Mouse (Mus musculus) small intestine, adult 2 months (tissue): ENCODE data around the gene Atp8b3. TPM values are rescaled to one million over a fixed set of nuclear protein-coding genes. Genes with fewer than 3 reads are reported as not detected.
A peak's percentile ranks its signal among the peaks of the same experiment; 100 is the strongest.

ENCODE experiments used
- H3K27ac ChIP-seq: fragments of 200-500 bp; 2 replicates; pipeline ENCODE4 v1.5.1; 2012; ENCODE audit warnings: low read depth, low read length, control low read depth, inconsistent platforms; ENCODE audit not compliant: insufficient read depth
- H3K27me3 ChIP-seq: fragments of 200-500 bp; 2 replicates; pipeline ENCODE4 v1.6.1; 2012; ENCODE audit warnings: mild to moderate bottlenecking, moderate library complexity, low read length, inconsistent platforms; ENCODE audit not compliant: control insufficient read depth, insufficient read depth
- H3K36me3 ChIP-seq: fragments of 200-500 bp; 2 replicates; pipeline ENCODE4 v1.6.1; 2012; ENCODE audit warnings: mild to moderate bottlenecking, low read length, control low read depth, inconsistent platforms; ENCODE audit not compliant: control insufficient read depth, insufficient read depth
- H3K4me1 ChIP-seq: fragments of 200-500 bp; 2 replicates; pipeline ENCODE4 v1.6.1; 2012; ENCODE audit warnings: low read length, inconsistent platforms, mixed read lengths; ENCODE audit not compliant: control insufficient read depth, insufficient read depth, insufficient read length
- H3K4me3 ChIP-seq: fragments of 200-500 bp; 2 replicates; pipeline ENCODE4 v1.5.1; 2012; ENCODE audit warnings: low read depth, mild to moderate bottlenecking, control low read depth, inconsistent platforms, low read length, moderate library complexity
- CTCF ChIP-seq: fragments of 200-500 bp; IDR thresholded peaks from 2 replicates; pipeline ENCODE4 v1.5.1; 2012; ENCODE audit warnings: low read depth, mild to moderate bottlenecking, control low read depth, inconsistent platforms, low read length, moderate library complexity, mixed read lengths; ENCODE audit not compliant: insufficient replicate concordance, insufficient read length; ENCODE audit errors: extremely low read depth
- POLR2A ChIP-seq: fragments of 200-500 bp; IDR thresholded peaks from 2 replicates; pipeline ENCODE4 v1.6.1; 2012; ENCODE audit warnings: low read depth, mild to moderate bottlenecking, control low read depth, inconsistent platforms, low read length, moderate library complexity
- WGBS: fragments of 180-500 bp; shearing (Covaris S2); methylation state at CpG from one replicate; pipeline ENCODE4 v1.1.7; 2018; 5-methylcytosine and 5-hydroxymethylcytosine counted together
- polyA plus RNA-seq: library from polyadenylated mRNA; depleted of rRNA; stranded (reverse); fragments of >200 nt; gene quantifications from 2 replicates; pipeline ENCODE4 v1.2.3, GENCODE M21; 2012

The Atp8b3 gene
- polyA plus RNA-seq, 1 experiment, result not detected

DNA sequence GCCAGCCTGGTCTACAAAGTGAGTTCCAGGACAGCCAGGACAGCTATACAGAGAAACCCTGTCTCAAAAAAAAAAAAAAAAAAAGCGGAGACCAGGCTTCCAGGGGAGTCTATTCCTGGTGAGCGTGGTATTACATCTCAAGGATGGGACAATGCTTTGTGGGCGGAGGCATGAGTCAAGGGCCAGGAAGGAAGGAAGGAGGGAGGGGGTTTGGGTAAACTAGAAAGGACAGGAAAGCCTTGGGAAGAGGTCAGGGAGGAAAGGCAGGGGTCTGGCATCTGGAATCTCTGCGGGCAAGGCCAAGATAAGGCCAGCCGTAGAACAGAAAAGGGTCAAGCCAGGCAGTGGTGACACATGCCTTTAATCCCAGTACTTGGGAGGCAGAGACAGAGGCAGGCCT, 569 bp upstream of the Atp8b3 start:
- Histone ChIP-seq H3K4me1 (peaks cover 8% of the 10 kb centered on the region), H3K36me3 (peaks cover 30% of the 10 kb centered on the region), H3K27ac (no peak overlapping the region), H3K27me3 (peaks cover 3% of the 10 kb centered on the region; the same call in 1 of the 2 replicates), H3K4me3 (no peak overlapping the region)
- 59% methylated on average over 5 of the region's 5 CpGs for WGBS
- TF ChIP-seq POLR2A (no peak), CTCF (no peak)

DNA sequence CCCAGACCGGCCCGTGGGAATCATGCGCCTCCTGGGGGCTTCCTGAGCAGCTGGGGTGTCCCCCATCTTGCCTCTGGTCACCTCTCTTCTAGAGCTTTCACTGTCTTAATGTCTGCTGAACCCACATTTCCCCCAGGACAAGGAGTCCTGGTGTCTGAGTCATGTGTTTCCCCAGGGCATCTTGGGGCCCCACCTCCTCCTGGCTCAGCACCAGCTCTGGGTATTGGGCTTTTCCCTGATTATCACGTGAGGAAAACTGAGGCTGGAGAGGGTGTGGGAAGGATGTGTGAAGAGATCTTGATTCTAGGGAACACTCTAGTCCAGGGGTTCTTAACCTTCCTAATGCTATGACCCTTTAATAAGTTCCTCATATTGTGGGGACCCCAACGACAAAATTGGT, 744 bp downstream of the Atp8b3 start:
- 50% methylated on average over 5 of the region's 5 CpGs for WGBS
- no peak for TF ChIP-seq POLR2A
- no peak for TF ChIP-seq CTCF
- Histone ChIP-seq H3K36me3 (peaks cover 17% of the 10 kb centered on the region), H3K27ac (no peak overlapping the region), H3K4me3 (no peak overlapping the region), H3K4me1 (peaks cover 8% of the 10 kb centered on the region), H3K27me3 (peaks cover 7% of the 10 kb centered on the region)

DNA sequence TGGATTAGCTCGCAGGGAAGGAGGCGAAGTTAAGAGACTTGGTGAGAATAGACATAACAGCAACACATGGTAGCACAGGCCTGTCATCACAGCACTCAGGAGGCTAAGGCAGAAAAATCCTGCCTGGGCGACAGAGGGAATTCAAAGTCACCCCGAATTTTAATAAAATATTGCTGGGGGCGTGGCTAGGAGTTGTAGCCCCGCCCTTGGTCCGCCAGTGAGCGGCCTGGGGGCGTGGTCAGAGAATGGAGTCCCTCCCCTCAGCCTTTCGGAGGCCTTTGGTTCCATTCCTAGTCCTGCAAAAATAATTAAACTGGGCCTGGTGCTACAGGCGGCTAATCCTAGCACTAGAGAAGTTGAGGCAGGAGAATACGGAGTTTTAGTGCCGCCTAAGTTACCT, 3.2 kb downstream of the Atp8b3 start:
- no peak overlapping the region for H3K4me3 ChIP-seq
- WGBS, result 16% methylated on average over 13 of the region's 13 CpGs
- TF ChIP-seq CTCF (no peak), POLR2A (no peak)

DNA sequence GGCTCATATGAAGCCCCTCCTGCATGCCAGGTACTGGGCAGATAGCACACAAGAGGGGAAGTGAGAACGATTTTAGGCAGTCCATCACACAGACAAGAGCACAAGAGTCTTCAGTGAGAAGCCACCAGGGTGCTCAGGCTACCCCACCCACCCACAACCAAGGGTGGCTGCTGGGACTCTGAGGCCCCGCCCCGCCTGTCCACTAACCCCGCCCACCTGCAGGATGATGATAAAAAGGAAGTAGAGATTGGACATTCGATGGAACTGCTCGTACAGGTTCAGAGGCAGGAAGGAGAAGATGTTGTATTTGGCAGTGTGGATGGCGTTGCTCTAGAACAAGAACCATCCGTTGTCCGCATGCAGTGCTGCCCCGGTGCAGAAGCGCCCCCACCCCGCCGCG, 3.9 kb downstream of the Atp8b3 start:
- H3K4me1 ChIP-seq, result peaks cover 8% of the 10 kb centered on the region
- no peaks in the 10 kb centered on the region for H3K36me3 ChIP-seq
- no peak overlapping the region for H3K27ac ChIP-seq
- H3K4me3 ChIP-seq, result peak overlapping the region; percentile 23
- TF ChIP-seq CTCF (no peak), POLR2A (no peak)
- H3K27me3 ChIP-seq, result peaks cover 7% of the 10 kb centered on the region
- 7% methylated on average over 14 of the region's 14 CpGs for WGBS

More for the DNA sequence above, 3.2 kb downstream of the Atp8b3 start:
- Histone ChIP-seq H3K4me1 (peaks cover 8% of the 10 kb centered on the region), H3K27me3 (peaks cover 7% of the 10 kb centered on the region), H3K36me3 (no peaks in the 10 kb centered on the region), H3K27ac (no peak overlapping the region)

DNA sequence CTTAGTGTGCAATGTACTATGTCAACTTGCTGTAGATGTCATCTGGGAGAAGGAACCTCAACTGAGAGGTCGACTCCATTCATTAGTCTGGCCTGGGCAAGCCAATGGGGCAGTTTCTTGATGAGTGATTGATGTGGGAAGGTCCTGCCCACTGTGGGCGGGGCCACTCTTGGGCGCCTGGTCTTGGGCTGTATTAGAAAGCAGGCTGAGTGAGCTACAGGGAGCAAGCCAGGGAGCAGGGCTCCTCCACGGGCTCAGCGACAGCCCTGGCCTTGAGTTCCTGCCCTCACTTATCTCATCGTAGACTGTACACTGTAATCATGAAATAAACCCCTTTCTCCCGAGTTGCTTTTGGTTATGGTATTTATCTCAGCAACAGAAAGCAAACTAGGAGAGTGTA, 5.2 kb downstream of the Atp8b3 start:
- WGBS, result 8% methylated on average over 7 of the region's 7 CpGs

DNA sequence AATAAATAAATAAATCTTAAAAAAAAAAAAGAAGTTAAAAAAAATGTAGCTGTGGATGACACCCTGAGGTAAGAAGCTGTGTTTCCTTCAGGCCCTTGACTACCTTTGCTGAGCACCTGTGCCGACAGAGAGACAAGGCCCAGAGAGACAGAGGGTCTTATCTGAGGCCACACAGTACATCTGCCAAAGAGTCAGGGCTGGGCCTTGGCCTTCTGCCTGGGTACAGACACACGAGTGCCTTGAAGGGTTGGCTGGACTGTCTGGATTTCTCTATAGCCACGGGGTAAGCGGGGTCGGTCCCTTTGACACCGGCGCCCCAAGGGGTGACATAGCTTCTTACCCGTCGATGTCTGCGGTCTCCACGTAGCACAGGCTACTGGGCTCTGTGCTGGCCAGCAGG, 6.1 kb downstream of the Atp8b3 start:
- Histone ChIP-seq H3K27ac (no peak overlapping the region), H3K27me3 (peaks cover 7% of the 10 kb centered on the region), H3K4me1 (peaks cover 6% of the 10 kb centered on the region), H3K36me3 (no peaks in the 10 kb centered on the region), H3K4me3 (no peak overlapping the region)
- 78% methylated on average over 11 of the region's 11 CpGs for WGBS
- TF ChIP-seq CTCF (no peak), POLR2A (no peak)

More for the DNA sequence above, 5.2 kb downstream of the Atp8b3 start:
- Histone ChIP-seq H3K27ac (no peak overlapping the region), H3K27me3 (peaks cover 7% of the 10 kb centered on the region), H3K36me3 (no peaks in the 10 kb centered on the region), H3K4me1 (peaks cover 6% of the 10 kb centered on the region), H3K4me3 (no peak overlapping the region)
- TF ChIP-seq CTCF (no peak), POLR2A (no peak)

DNA sequence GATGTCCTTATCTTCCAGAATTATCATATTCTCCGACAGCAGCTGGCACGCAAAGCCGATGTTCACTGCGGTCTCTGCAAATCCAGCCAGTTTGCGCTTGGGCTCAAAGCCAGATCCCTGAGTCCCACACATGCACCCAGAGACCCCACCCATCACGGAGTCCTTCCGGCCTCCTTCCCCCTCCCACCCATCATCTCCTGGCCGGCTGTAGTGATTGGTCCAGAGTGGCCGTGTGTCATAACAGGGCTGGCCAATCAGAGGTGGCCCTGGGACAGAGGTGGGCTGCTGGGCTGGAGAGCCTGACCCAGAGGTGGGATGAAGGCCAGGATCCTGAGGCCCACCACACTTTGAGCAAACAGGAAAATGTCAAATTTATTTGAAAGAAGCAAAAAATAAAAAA, 12.8 kb downstream of the Atp8b3 start:
- TF ChIP-seq POLR2A, result no peak
- TF ChIP-seq CTCF, result no peak
- H3K4me3 ChIP-seq, result no peak overlapping the region
- H3K36me3 ChIP-seq, result no peaks in the 10 kb centered on the region
- no peaks in the 10 kb centered on the region for H3K4me1 ChIP-seq
- H3K27me3 ChIP-seq, result no peaks in the 10 kb centered on the region
- no peak overlapping the region for H3K27ac ChIP-seq
- WGBS, result 26% methylated on average over 9 of the region's 9 CpGs

DNA sequence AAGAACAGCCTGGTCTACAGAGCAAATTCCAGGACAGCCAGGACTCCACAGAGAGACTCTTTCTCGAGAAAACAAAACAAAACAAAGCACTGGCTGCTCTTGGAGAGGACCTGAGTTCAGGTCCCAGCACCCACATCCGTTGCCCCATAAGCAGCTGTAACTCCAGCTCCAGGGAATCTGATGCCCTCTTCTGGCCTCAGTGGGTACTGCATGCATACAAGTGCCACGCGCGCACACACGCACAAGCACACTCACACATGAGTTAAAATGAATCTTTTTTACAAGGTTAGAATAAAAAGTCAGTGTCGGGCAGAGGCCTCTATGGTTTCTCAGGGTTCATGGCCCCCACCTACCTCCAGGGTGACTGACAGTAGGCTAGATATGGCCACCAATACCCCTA, 15.6 kb downstream of the Atp8b3 start:
- Histone ChIP-seq H3K36me3 (no peaks in the 10 kb centered on the region), H3K27ac (no peak overlapping the region), H3K4me3 (no peak overlapping the region), H3K4me1 (no peaks in the 10 kb centered on the region), H3K27me3 (no peaks in the 10 kb centered on the region)
- WGBS, result 94% methylated on average over 7 of the region's 7 CpGs
- TF ChIP-seq CTCF (peak; percentile 25; the same call in 1 of the 2 replicates), POLR2A (no peak)
